12 mouse cellular contexts compared by ENCODE assay signal in genomic region chr10:85453221-85453775, GRCm38 (mm10).
"Had no signal": no experiment of that assay in that cellular context is flagged by ENCODE, and none has a peak within 500 bp of the region (broad histone marks: within the 10 kb centered on the region; RNA-seq: fewer than 3 reads in every experiment).

No protein-coding gene starts in this region.

- H3K27me3 ChIP-seq: kidney, embryonic 15.5 days; liver, embryonic 13.5 days had no signal

- DNase-seq: kidney, postnatal 10 days; kidney, postnatal 4 days; liver, embryonic 13.5 days; lung, adult 2 months; lung, postnatal 14 days; lung, postnatal 4 days; midbrain, embryonic 14.5 days; thymus, adult 2 months; thymus, postnatal 14 days; thymus, postnatal 4 days had no signal

- H3K27ac ChIP-seq: kidney, embryonic 15.5 days; liver, embryonic 13.5 days; stomach, postnatal 0 days had no signal

- H3K4me3 ChIP-seq: kidney, embryonic 15.5 days; liver, embryonic 13.5 days had no signal

- H3K4me1 ChIP-seq: liver, embryonic 13.5 days had no signal
